Mouse (Mus musculus): ENCODE results near the gene Trappc2l.

Gene Trappc2l

DNA sequence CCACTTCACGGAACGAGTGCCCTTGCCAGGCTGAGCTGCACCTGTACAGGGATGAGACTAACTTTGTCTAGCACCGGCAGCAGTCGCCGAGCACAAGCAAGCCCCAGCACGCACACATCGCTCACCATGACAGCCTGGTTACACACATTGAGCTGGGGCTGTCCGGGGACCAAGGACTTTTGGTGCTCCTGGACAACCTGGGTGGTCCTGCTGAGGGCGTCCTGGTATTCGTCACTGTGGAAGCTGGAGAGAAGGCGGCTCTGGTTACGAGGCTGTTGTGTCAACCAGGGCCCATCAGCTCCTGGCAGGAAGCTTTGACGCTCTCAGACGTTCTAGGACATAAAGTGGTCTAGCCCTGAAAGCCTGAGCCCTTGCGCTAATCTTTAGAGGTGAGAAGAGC, 30.5 kb upstream of the Trappc2l start:
- no peak for DNase-seq (ENCODE audit: low spot score in 2 of 2)

DNA sequence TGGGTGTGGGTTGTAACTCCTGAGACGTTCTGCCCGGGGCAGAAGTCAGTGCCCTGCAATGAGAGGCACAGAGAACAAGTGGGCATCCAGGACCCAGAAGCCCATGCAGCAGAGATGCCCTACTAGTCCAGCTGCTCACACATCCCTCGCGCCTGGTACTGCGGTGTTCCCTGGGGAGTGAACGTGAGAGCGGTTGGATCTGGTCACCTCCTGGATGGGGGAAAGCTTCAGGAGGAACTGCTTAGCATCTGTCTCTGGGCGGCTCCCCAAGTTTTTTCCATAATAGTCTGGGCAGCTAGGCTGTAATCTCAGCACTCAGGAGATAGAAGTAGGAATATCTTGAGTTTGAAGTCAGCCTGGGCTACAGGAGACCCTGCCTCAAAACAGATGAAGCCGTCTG, 26.5 kb upstream of the Trappc2l start:
- no peak for DNase-seq (ENCODE audit: low spot score in 2 of 2)

- DNase-seq (ENCODE audit: low spot score in 2 of 2), result no peak
These were observed 26.0 kb upstream of the Trappc2l start for GRCm38 (mm10) chr8:122585411-122585891.

DNA sequence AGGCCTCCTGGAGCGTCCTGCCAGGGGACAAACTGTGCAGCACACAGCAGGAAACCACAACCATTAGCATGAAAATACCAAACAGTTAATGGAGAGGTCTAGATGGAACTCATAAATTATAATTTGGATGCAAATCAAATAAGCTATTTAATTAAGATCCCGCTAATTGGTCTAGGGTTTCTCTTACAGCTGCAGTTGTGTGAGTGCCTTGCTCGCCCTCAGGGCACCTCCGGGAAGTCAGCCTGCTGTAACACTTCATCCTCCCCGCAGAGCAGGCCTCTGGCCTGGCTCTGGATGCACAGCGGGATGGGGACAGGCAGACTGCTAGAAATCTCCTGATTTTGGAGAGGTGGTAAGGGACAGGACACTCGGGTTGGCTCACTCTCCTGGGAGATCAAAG, 25.3 kb upstream of the Trappc2l start:
- DNase-seq (ENCODE audit: low spot score in 2 of 2), result no peak

- DNase-seq (ENCODE audit: low spot score in 2 of 2), result no peak
These were observed 24.7 kb upstream of the Trappc2l start for GRCm38 (mm10) chr8:122586749-122587148.

DNA sequence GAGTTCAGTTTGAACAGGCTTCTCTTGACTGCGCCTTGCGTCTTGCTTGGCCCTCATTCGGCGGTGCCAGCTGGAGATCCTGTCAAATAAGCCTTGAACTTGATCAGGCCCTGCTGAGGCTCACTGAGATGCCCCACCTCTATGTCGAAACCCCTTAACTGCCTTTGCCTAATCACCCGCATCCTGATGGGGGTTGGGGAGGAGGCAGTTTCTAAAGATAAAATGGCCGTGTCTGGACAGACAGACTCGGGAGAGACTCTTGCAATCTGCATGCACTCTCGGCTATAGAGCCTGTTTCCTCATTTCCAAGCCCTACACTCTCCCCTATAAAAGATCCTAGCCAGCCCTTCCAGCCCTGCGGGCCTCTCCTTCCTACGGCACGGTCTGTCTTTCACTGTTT, 18.2 kb upstream of the Trappc2l start:
- no peak for DNase-seq (ENCODE audit: low spot score in 2 of 2)

GRCm38 (mm10) chr8:122593783-122594507, 17.5 kb upstream of the Trappc2l start:
- DNase-seq (ENCODE audit: low spot score in 2 of 2), result no peak

DNA sequence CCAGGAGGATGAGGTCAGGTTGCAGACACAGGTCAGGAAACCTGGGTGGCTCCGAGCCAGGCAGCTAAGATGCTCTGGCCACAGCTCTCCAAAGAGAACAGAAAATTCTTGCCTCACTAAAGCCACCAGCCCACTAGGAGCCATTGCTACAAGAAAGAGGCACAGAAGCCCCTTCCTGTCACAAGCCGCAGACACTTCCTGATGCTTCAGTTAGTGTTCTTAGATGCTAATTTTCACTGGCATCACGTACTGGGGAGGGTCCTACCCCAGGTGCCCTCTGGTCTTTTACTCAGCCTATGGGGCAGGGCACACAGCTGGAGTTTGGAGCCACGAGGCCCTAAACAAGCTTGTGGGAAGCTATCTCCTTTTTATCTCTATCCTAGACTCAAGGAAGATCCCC, 15.4 kb upstream of the Trappc2l start:
- DNase-seq (ENCODE audit: low spot score in 2 of 2), result no peak

- no peak for DNase-seq (ENCODE audit: low spot score in 2 of 2)
These were observed 10.8 kb upstream of the Trappc2l start for GRCm38 (mm10) chr8:122600666-122601065.

- no peak for DNase-seq (ENCODE audit: low spot score in 2 of 2)
These were observed 6.8 kb upstream of the Trappc2l start for GRCm38 (mm10) chr8:122604640-122605039.

GRCm38 (mm10) chr8:122605367-122605766, 6.1 kb upstream of the Trappc2l start:
- peak in 1 of 2 experiments; percentile 20 for DNase-seq (ENCODE audit: low spot score in 2 of 2)

- no peak for DNase-seq (ENCODE audit: low spot score in 2 of 2)
These were observed 4.6 kb upstream of the Trappc2l start for GRCm38 (mm10) chr8:122606810-122607209.

DNA sequence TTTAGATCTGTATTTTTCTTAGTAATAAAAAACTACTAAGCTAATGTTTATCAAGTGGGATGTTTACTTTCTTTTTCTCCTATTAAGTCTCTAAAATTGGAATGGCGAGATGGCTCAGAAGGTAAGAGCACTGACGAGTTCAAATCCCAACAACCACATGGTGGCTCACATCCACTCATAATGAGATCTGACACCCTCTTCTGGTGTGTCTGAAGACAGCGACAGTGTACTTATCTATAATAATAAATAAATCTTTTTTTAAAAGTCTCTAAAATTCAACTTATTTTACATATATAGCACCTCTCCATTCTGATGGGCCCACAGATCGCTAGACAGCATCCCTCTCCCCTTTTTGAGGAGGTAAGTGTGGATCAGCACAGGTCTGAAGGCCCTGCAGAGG, 1.2 kb upstream of the Trappc2l start:
- no peak for DNase-seq (ENCODE audit: low spot score in 2 of 2)

DNA sequence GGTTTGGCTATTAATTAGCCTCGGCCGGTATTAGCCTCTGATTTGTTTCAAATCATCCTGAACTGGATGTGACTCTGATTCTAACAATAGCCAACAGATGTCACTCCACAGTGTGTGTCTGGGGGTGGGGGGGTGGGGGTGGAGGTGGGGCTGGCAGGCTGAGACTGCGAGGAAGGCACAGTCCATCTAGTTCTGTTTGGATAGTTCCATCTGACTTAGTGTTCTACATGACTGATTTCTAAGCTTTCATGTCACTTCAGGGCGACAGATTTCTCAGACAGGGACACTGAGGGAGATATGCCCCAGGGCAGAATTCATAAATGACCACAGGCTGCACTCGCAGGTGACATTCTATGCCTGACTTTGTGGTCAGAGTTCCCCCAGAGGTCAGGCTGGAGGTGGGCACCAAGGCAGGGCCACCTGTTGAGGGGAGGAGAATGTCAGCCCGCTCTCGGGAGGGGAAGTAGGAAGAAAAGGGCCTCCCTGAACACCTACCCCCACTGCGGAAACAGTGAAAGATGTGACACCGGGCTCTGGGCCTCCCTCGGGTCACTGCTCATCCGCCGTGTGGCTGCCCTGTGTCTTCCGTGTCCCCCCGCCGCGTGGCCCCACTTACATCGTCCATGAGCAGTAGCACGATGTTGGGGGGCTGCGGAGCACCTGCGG, 695 bp upstream of the Trappc2l start:
- no peak for DNase-seq (ENCODE audit: low spot score in 2 of 2)

DNA sequence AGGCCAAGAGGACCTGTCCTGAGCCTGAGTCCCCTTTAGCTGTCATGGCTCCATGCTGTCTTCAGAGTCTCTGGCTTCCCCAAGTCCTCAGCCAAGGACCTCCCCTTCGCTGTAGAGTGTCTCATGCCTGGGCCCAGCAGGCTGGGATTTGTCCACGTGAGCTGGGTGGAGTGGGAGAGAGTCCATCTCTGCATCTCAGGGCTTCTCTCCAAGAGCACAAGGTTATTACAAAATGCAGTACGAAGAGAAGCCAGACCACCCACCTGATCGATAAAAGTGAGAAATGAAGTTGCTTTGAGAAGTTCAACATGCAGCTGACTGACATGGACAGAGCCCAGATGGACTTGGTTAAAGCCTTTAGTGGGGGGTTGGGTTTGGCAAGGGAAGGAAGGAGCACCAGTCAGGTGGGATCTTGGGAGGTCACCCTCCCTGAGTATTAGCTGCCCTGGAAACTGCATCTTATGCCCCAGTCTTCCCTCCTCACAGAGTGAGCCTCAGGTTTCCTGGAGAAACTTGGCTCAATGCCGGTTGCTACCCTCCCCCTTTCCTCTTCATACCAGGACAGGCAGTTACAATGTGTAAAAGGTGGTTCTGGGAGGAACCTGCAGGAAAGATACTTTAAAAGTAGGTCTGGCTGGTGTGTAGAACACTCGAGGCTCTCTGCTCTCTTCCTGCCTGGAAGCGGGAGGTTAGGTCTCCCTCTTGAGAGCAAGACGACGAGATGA, 4.9 kb downstream of the Trappc2l start:
- DNase-seq (ENCODE audit: low spot score in 2 of 2), result no peak

DNA sequence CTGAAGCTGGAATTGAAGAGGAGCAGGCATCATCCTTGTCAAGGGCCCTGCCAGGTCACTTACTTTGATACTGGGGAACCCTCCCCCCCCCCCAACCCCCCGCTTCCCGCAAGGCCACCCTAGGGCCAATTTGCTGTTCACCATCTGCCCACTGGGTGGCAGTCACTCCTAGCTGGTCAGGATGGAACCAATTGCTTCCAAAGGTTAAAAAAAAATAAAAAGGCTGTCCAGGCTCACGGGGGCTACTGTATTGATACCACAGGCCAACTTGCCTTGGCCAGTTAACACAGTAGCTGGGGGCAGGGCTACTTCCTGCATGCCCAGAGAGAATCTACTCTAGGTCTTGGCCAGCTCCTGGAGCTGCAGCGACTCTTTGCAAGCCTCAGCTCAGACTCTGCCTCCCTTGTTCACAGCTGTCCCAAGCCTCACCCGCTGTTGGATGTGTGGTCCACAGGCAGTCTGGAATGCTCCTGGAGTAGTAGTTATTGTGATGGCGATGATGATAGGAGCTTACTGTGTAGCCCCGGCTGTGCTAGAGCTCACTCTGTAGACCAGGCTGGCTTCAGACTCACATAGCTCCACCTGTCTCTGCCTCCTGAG, 6.6 kb downstream of the Trappc2l start:
- peak; percentile 70 to 75 for DNase-seq (ENCODE audit: low spot score in 2 of 2)

DNA sequence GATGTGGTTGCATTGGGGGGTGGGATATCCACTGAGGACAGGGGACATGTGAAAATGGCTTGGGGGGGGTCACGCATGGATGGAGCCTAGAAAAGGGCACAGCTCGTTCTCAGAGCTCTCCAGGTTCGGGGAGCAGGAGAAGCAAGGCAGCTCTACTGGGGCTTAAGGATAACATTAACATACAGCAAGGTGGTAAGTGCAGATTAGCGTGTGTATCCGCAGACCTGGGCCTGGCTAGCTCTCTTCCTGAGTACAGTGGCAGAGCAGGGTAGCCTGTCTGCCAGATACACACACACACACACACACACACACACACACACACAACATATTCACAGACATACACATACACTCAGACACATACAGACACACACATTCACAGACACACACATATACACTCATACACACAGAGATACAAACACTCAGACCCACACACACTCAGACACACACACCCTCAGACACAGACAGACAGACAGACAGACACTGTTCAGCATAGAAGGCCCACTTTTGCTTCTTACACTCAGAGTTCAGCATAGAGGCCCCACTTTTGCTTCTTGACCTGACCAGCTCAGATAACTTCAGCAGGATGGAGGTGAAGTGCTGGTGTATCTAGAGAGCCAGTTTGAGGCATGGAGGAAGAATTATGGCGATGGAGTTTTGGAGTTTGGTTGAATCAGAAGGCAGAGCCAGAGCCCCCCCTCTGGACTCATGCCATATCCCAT, 7.4 kb downstream of the Trappc2l start:
- no peak for DNase-seq (ENCODE audit: low spot score in 2 of 2)

DNA sequence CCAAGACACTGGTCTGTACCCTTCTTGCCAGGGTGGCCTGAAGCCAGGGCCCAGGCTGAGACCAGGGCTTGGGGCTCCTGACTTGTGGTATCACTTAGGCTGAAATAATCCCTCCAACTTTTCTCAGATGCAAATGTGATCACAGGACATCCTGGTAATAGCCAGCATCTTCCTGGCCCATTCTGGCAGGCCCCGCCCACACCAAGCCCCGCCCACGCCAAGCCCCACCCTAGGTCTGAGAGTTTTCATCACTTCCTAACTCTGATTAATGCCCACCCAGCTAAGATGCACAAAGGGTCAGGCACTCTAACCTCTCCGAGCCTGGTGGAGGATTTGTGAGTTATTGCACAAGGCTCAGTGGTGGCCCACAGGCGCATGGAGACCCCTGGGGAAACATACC, 9.0 kb downstream of the Trappc2l start:
- no peak for DNase-seq (ENCODE audit: low spot score in 2 of 2)

- DNase-seq (ENCODE audit: low spot score in 2 of 2), result no peak
These were observed 11.3 kb downstream of the Trappc2l start, which contains the start of gene Pabpn1l for GRCm38 (mm10) chr8:122622727-122623126. Pabpn1l (minus strand) TSS chr8:122622739.

DNA sequence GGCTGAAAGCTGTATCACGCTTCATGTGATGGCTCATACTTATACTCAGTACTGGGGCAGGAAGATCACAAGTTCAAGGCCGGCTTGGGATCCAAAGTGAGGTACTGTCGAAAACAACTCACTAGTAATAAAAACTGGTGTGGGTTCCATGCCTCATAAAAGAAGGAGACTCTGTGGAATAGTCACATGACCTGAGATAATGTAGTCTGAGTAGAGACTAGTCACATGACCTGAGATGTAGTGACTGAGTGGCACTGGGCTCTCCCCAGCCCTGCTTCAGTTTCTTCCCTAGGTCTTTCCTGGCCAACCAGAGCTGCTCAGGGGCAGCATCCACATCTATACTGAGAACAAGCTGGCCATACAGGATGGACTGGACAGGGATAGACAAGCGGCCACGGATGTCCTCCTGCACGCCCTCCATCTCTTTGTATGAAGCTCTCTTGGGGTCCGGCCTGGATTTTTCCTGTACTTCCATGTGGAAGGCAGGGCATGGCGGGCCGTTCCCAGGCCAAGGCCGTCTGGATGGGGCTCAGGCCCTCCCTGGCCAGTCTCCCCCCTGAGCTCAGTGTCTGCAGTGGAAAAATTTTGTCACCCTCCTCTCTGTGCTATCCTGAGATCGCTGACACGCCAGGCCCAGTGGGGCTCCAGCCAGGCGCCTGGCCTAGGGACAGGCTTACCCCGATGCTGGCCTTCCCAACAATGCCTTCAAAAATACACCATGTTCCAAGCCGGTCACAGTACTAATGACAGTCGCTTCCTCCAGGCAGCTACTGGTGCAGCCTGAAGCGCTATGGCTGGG, 12.6 kb downstream of the Trappc2l start:
- no peak for DNase-seq (ENCODE audit: low spot score in 2 of 2)

DNA sequence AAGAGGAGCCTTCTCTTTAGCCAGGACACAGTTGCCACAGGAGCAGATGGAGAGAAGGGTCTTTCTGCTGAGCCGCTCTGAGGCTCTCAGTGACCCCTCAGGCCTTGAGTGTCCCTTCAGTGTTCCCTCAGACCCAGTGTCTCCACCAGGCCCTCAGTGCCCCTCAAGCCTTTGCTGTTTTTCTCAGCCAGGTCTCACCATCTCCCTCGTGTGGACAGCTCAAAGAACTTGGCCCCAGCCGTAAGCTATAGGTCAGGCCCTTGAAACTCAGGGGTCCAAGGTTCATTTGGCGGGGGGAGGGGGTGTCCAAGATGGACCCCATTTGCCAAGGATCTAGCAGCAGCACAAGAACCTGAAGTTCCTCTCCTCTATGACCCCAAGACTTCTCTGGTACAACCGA, 13.2 kb downstream of the Trappc2l start:
- no peak for DNase-seq (ENCODE audit: low spot score in 2 of 2)

All from frontal cortex, postnatal 36 days (tissue).